Mouse (Mus musculus): Measurements from ENCODE around the gene Uba52. TPM values are rescaled to one million over a fixed set of nuclear protein-coding genes. Genes with fewer than 3 reads are reported as not detected.

The Uba52 gene
- polyA plus RNA-seq, 2 experiments, result 1,113 to 1,844 TPM

GRCm38 (mm10) chr8:70489576-70489975, 21.0 kb downstream of the Uba52 start:
- Histone ChIP-seq H3K9me3 (ENCODE audit: control insufficient read depth, low read length) (no peaks in the 10 kb centered on the region), H3K36me3 (ENCODE audit: control insufficient read depth, insufficient read depth, low read length) (no peaks in the 10 kb centered on the region), H3K4me2 (replicated peaks; ENCODE audit: low read depth, low read length, severe bottlenecking) (peak overlapping the region; percentile 68), H3K27ac (replicated peaks; ENCODE audit: low read depth, low read length) (no peak overlapping the region), H3K27me3 (ENCODE audit: control insufficient read depth, insufficient read depth, low read length) (peaks cover 63% of the 10 kb centered on the region), H3K4me1 (ENCODE audit: control insufficient read depth, insufficient read depth, low read length) (peaks cover 67% of the 10 kb centered on the region), H3K9ac (ENCODE audit: low read depth, low read length, severe bottlenecking) (peak overlapping the region; percentile 45), H3K4me3 (replicated peaks; ENCODE audit: low read length) (peak overlapping the region; percentile 32)
- no peak for TF ChIP-seq POLR2A (IDR thresholded peaks at IDR 0.05; ENCODE audit: borderline replicate concordance, extremely low read depth, insufficient read depth, insufficient read length)
- ATAC-seq (ENCODE audit: low FRiP score, low read depth) (no peak), DNase-seq (ENCODE audit: low spot score) (no peak)
- WGBS, result under 1% methylated on average over 17 of the region's 41 CpGs

- Histone ChIP-seq H3K27me3 (ENCODE audit: control insufficient read depth, insufficient read depth, low read length) (peaks cover 58% of the 10 kb centered on the region), H3K27ac (replicated peaks; ENCODE audit: low read depth, low read length) (no peak overlapping the region), H3K9me3 (ENCODE audit: control insufficient read depth, low read length) (no peaks in the 10 kb centered on the region), H3K4me3 (replicated peaks; ENCODE audit: low read length) (peak overlapping the region; percentile 32), H3K4me2 (replicated peaks; ENCODE audit: low read depth, low read length, severe bottlenecking) (peak overlapping the region; percentile 68), H3K4me1 (ENCODE audit: control insufficient read depth, insufficient read depth, low read length) (peaks cover 61% of the 10 kb centered on the region), H3K36me3 (ENCODE audit: control insufficient read depth, insufficient read depth, low read length) (no peaks in the 10 kb centered on the region), H3K9ac (ENCODE audit: low read depth, low read length, severe bottlenecking) (peak overlapping the region; percentile 45)
- DNase-seq (ENCODE audit: low spot score) (no peak), ATAC-seq (ENCODE audit: low FRiP score, low read depth) (no peak)
- no peak for TF ChIP-seq POLR2A (IDR thresholded peaks at IDR 0.05; ENCODE audit: borderline replicate concordance, extremely low read depth, insufficient read depth, insufficient read length)
- WGBS, result 5% methylated on average over 14 of the region's 14 CpGs
Measured at GRCm38 (mm10) chr8:70488931-70489470, 21.6 kb downstream of the Uba52 start.

GRCm38 (mm10) chr8:70487993-70488796, 22.4 kb downstream of the Uba52 start:
- Histone ChIP-seq H3K9me3 (ENCODE audit: control insufficient read depth, low read length) (no peaks in the 10 kb centered on the region), H3K27me3 (ENCODE audit: control insufficient read depth, insufficient read depth, low read length) (peaks cover 50% of the 10 kb centered on the region), H3K4me2 (replicated peaks; ENCODE audit: low read depth, low read length, severe bottlenecking) (peak overlapping the region; percentile 68), H3K4me3 (replicated peaks; ENCODE audit: low read length) (peak overlapping the region; percentile 28), H3K9ac (ENCODE audit: low read depth, low read length, severe bottlenecking) (peak overlapping the region; percentile 36), H3K27ac (replicated peaks; ENCODE audit: low read depth, low read length) (no peak overlapping the region), H3K4me1 (ENCODE audit: control insufficient read depth, insufficient read depth, low read length) (peaks cover 53% of the 10 kb centered on the region), H3K36me3 (ENCODE audit: control insufficient read depth, insufficient read depth, low read length) (no peaks in the 10 kb centered on the region)
- ATAC-seq (ENCODE audit: low FRiP score, low read depth) (no peak), DNase-seq (ENCODE audit: low spot score) (no peak)
- no peak for TF ChIP-seq POLR2A (IDR thresholded peaks at IDR 0.05; ENCODE audit: borderline replicate concordance, extremely low read depth, insufficient read depth, insufficient read length)
- 5% methylated on average over 45 of the region's 55 CpGs for WGBS

GRCm38 (mm10) chr8:70486941-70487520, 23.6 kb downstream of the Uba52 start, which contains the start of gene Tmem59l:
Gene Tmem59l, minus strand, starts transcription at chr8:70487358.
- peaks cover 40% of the 10 kb centered on the region for H3K27me3 ChIP-seq (ENCODE audit: control insufficient read depth, insufficient read depth, low read length)
- H3K9ac ChIP-seq (ENCODE audit: low read depth, low read length, severe bottlenecking), result peak within 1 kb of the TSS; percentile 43
- H3K27ac ChIP-seq (replicated peaks; ENCODE audit: low read depth, low read length), result no peak within 1 kb of the TSS
- no peaks in the 10 kb centered on the region for H3K9me3 ChIP-seq (ENCODE audit: control insufficient read depth, low read length)
- WGBS, result 10% methylated on average over 33 of the region's 33 CpGs
- DNase-seq (ENCODE audit: low spot score) (no peak), ATAC-seq (ENCODE audit: low FRiP score, low read depth) (no peak)
- H3K4me3 ChIP-seq (replicated peaks; ENCODE audit: low read length), result peak within 1 kb of the TSS; percentile 31
- H3K4me2 ChIP-seq (replicated peaks; ENCODE audit: low read depth, low read length, severe bottlenecking), result peak within 1 kb of the TSS; percentile 68
- peaks cover 47% of the 10 kb centered on the region for H3K4me1 ChIP-seq (ENCODE audit: control insufficient read depth, insufficient read depth, low read length)
- H3K36me3 ChIP-seq (ENCODE audit: control insufficient read depth, insufficient read depth, low read length), result no peaks in the 10 kb centered on the region
- no peak for TF ChIP-seq POLR2A (IDR thresholded peaks at IDR 0.05; ENCODE audit: borderline replicate concordance, extremely low read depth, insufficient read depth, insufficient read length)

- peaks cover 40% of the 10 kb centered on the region for H3K4me1 ChIP-seq (ENCODE audit: control insufficient read depth, insufficient read depth, low read length)
- WGBS, result 59% methylated on average over 7 of the region's 7 CpGs
- no peaks in the 10 kb centered on the region for H3K36me3 ChIP-seq (ENCODE audit: control insufficient read depth, insufficient read depth, low read length)
- H3K27me3 ChIP-seq (ENCODE audit: control insufficient read depth, insufficient read depth, low read length), result peaks cover 32% of the 10 kb centered on the region
- ATAC-seq (ENCODE audit: low FRiP score, low read depth), result no peak
- H3K4me2 ChIP-seq (replicated peaks; ENCODE audit: low read depth, low read length, severe bottlenecking), result no peak overlapping the region
- H3K9ac ChIP-seq (ENCODE audit: low read depth, low read length, severe bottlenecking), result no peak overlapping the region
- H3K4me3 ChIP-seq (replicated peaks; ENCODE audit: low read length), result no peak overlapping the region
- H3K27ac ChIP-seq (replicated peaks; ENCODE audit: low read depth, low read length), result no peak overlapping the region
- H3K9me3 ChIP-seq (ENCODE audit: control insufficient read depth, low read length), result no peaks in the 10 kb centered on the region
- DNase-seq (ENCODE audit: low spot score), result no peak
- no peak for TF ChIP-seq POLR2A (IDR thresholded peaks at IDR 0.05; ENCODE audit: borderline replicate concordance, extremely low read depth, insufficient read depth, insufficient read length)
Measured at GRCm38 (mm10) chr8:70486191-70486681, 24.4 kb downstream of the Uba52 start.
